Mouse (Mus musculus) yolk sac, embryonic 10.5 days (tissue): ENCODE measurements around the gene Sgms2.
A peak's percentile ranks its signal among the peaks of the same experiment; 100 is the strongest.

ENCODE experiments used
- DNase-seq: peaks from one replicate; pipeline ENCODE4 v3.0.0-alpha.2; 2017; ENCODE audit warnings: low spot score

Gene Sgms2

GRCm38 (mm10) chr3:131307811-131308210, 183.4 kb downstream of the Sgms2 start:
- no peak for DNase-seq

DNA sequence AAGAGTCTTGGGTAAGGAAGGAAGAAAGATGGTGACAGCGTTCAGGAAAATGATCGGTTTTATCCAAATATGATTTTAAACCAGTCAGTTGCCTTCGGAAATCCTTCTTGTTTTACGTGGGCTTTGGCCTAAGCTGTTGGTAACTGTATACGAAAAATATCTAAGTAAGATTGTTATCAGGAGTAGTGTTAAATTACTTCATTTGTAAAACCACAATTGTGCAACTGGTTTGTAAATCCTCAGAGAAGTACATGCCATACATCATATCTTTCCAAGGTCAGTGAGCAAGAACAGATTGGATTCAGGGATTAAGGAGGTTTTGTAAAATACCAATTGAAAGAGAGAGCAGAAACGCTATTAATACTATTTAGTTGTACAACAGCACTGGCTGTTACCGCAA, 185.0 kb downstream of the Sgms2 start:
- no peak for DNase-seq

DNA sequence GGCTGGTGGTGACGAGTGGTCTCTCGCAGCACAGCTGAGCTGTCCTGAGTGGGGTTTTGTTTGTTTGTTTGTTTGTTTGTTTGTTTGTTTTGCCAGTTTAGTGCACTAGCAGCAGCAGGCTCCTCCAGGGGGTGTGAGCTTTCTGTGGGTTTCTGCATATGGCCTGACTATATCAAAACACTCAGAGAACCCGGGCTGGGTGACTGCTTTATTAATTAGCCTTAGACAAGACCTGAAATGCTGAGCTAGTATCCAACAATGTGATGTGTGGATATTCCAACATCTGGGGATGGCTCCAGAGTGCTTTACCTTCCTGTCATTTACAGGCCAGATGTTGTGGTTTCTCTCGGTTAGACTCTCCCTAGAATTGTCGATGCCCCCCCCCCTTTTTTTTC, 187.9 kb downstream of the Sgms2 start:
- DNase-seq: no peak

DNA sequence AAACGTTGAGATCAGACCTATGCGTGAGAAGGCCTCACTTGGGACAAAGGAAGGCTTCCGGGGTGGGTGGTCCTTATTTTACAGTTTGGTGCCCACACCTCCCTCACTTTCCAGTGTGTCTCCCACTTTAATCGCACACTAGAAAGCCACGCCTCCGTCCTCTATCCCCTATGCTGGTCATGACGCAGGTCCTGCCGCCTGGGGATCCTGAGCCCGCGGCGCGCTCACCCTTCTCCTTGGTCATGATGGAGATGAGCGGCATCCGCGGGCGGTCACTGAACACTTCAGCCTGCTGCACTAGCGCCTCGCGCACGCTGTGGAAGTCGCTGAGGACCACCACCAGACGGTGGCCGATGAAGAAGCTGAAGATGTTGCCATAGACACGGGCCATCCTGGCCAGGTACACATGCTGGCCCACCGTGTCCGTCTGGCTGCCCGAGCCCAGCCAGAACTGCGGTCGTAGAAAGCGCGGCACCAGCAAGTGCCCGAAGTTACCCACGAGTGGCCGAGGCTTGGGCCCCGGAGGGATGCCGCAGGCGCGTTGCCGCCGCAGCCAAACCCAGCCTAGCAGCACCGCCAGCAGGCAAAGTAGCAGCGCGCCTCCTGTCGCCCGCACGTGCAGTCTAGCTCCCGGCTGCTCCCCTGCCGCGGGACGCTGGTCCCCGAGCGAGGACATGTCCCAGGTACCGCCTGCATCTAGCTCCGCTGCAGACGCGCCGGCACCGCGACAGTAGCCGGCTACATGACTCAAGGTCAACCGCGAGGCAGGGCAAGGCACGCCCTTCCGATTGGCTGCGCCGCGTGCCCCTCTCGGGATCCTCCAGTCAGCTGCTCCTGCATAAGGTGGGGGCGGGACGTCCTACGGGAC, 188.5 kb downstream of the Sgms2 start, which contains the start of gene Cyp2u1:
Gene Cyp2u1 (minus strand): TSS at position 776 of the 868 bp plus-strand sequence.
- DNase-seq: peak; percentile 80

DNA sequence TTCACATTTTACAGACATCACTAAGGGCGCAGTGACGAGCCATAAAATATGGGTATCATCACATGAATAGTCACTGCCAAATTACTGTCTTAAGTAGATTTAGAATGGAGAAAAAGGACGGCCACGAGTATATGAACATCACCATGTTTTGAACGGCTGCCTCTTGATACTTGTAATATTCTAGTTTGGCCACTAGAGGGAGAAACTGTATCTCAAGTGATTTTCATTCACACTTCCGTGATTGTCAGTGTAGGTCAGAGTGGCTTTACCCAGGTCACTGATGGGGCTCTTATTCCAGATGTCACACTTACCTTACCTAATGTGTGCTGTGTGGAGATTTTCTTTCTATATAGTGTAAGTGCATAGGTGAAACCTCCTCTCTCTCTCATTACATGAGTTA, 191.3 kb downstream of the Sgms2 start:
- no peak for DNase-seq

- no peak for DNase-seq
These were observed 192.1 kb downstream of the Sgms2 start for GRCm38 (mm10) chr3:131299078-131299477.

DNA sequence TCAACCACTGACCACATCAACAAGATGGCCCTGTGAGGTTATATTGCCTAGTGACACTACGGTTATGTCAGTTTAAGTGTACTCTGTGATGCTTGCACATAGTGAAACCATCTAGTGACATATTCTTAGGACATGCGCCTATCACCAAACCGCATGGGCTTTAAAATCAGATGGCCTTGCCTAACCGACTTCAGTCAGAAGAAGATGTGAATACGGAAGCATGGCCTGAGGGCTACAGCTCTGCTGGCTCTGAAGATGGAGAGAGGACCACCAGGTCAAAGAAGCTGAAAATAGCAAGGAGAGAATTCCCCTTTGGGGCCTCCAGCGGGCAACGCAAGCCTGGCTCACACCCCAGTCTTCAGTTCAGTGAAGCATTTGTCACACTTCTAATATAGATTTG, 194.3 kb downstream of the Sgms2 start:
- no peak for DNase-seq

- no peak for DNase-seq
These were observed 195.6 kb downstream of the Sgms2 start for GRCm38 (mm10) chr3:131295513-131296200.

DNA sequence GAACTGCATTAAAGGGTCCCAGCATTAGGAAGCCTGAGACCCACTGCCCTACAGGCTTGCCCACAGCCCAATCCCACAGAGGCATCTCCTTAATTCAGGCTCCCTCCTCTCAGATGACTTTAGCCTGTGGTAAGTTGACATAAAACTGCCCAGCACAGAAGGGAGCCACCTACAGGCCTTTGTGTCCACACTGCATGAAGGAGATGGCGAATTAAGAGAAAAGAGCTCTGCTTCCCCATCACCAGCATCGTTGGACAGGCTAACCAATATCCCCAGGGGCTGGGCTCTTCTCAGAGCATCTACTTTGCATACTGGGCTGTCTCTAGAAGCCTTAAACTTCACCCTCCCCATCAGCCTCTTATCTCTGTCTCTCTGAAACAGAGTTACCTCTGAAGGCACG, 196.7 kb downstream of the Sgms2 start:
- no peak for DNase-seq

DNA sequence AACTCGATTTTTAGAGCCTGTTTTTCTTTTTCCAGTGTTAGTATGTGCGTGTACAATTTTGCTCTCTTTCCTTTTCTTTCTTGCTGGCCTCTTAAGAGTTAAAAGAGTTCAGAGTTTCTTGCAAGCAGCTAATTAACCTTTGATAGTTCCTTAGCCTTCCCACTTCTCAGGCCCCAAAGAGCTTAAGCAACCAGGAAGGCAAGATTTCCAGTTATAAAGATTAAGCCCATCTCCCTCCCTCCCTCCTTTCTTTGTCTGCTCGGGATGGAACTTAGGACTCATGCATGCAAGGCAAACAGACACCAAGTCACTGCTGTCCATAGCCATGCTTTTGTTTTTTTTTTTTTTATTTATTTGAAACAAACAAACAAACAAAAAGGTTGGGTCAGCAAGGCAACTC, 198.3 kb downstream of the Sgms2 start:
- DNase-seq: no peak

GRCm38 (mm10) chr3:131292349-131292748, 198.9 kb downstream of the Sgms2 start:
- DNase-seq: no peak

DNA sequence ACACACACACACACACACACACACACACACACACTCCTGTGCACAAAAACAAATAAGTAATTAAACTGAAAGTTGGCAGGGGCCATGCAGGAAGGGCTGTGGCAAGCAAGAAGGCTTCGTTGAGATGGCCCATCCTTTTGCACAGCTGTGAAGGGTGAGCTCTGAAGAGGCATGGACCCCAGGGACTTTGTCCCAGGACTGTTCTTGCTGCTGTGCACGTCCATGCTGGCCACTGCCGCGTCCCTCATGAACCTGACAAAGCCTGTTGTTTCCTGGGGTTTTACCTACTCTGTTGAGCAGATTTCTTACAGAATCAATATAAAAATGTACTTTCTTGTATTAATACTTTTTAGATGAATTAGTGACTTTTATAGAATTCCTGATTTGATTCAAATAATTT, 199.3 kb downstream of the Sgms2 start:
- DNase-seq: no peak

- DNase-seq: no peak
These were observed 217.1 kb downstream of the Sgms2 start for GRCm38 (mm10) chr3:131274151-131274550.

- peak; percentile 36 for DNase-seq
These were observed 218.7 kb downstream of the Sgms2 start for GRCm38 (mm10) chr3:131272374-131273100.

- peak; percentile 91 for DNase-seq
These were observed 219.4 kb downstream of the Sgms2 start, which contains the start of gene Hadh for GRCm38 (mm10) chr3:131271559-131272373. Gene Hadh, minus strand, starts transcription at chr3:131272101.

DNA sequence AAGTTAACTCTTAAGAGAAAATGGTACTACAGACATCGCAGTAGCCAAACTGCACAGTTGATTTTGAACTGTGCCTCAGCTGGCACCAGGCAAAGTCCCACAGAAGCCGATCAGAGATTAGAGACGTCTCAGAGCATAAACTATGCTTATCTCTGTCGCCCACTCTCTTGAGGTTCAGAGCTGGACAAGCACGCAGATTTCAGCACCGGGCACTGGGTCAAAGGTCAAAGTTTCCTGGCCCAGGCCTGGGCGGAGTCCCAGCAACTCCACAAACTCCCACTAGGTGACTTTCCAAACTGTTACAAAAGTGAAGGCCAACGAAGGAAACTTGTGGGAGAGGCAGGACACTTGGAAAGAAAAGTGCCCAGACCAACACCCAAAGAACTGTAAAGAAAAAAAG, 220.1 kb downstream of the Sgms2 start:
- DNase-seq: peak; percentile 87

GRCm38 (mm10) chr3:131270381-131270780, 220.8 kb downstream of the Sgms2 start:
- no peak for DNase-seq
